In the genomic region with DNA sequence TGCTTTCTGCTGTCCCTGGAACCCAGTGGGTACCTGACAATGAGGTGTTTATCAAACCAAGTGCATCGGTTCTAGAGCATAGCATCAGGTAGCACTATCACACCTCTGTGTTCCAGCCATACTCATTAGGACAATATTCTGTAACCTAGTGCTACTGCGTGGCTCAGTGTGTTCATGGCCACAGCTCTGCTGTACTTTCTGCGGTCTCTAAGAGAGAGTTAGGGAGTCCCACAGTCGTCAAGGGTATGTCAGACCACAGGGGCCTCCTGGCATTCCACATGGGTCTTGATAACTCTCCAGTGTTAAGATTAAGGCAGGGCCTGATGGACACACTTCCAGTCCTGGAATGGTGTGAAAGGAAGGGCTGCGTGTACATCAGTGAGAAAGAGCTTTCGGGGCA, we compare ENCODE assay signal across 24 mouse cellular contexts. TPM values are rescaled to one million over a fixed set of nuclear protein-coding genes. Genes with fewer than 3 reads are reported as not detected.
DNase-seq lines count a peak whose midpoint lies in the region; ATAC-seq lines count a peak whose summit lies in the region.
"Had no signal": no experiment of that assay in that cellular context is flagged by ENCODE, and none has a peak within 500 bp of the region (broad histone marks: within the 10 kb centered on the region; RNA-seq: fewer than 3 reads in every experiment).

No protein-coding gene starts in this region.

- 58% methylated on average over 6 of the region's 6 CpGs for WGBS in heart, embryonic 12.5 days
- WGBS in kidney, embryonic 14.5 days: 79% methylated on average over 6 of the region's 6 CpGs
- WGBS in midbrain, embryonic 11.5 days: 91% methylated on average over 6 of the region's 6 CpGs
- whole genome bisulfite sequencing in midbrain, embryonic 10.5 days: 90% methylated on average over 6 of the region's 6 CpGs
- WGBS in stomach, embryonic 15.5 days: 84% methylated on average over 6 of the region's 6 CpGs

- no peaks in the 10 kb centered on the region for H3K36me3 ChIP-seq in heart, embryonic 12.5 days
- H3K36me3 ChIP-seq in kidney, embryonic 14.5 days (ENCODE audit: control insufficient read depth, insufficient read depth, low read length): no peaks in the 10 kb centered on the region
- no peaks in the 10 kb centered on the region for H3K36me3 ChIP-seq in midbrain, embryonic 11.5 days (ENCODE audit: control insufficient read depth, insufficient read depth, low read length)
- no peaks in the 10 kb centered on the region for H3K36me3 ChIP-seq in midbrain, embryonic 10.5 days
- H3K36me3 ChIP-seq in stomach, embryonic 15.5 days: no peaks in the 10 kb centered on the region
- H3K36me3 ChIP-seq: forebrain, embryonic 10.5 days; hindbrain, embryonic 10.5 days; liver, embryonic 15.5 days; lung, embryonic 15.5 days had no signal

- ATAC-seq in heart, embryonic 12.5 days (ENCODE audit: insufficient number of reproducible peaks, low FRiP score): no peak
- ATAC-seq in kidney, embryonic 14.5 days (ENCODE audit: low FRiP score, low TSS enrichment): no peak
- no peak for ATAC-seq in midbrain, embryonic 11.5 days (ENCODE audit: low FRiP score)
- no peak for ATAC-seq in stomach, embryonic 15.5 days (ENCODE audit: insufficient read depth, low FRiP score, low read depth)
- ATAC-seq: forebrain, embryonic 16.5 days; hindbrain, embryonic 16.5 days had no signal

- H3K4me3 ChIP-seq in heart, embryonic 12.5 days: no peak overlapping the region
- no peak overlapping the region for H3K4me3 ChIP-seq in kidney, embryonic 14.5 days (ENCODE audit: low read length)
- no peak overlapping the region for H3K4me3 ChIP-seq in midbrain, embryonic 11.5 days (ENCODE audit: low read depth, low read length)
- no peak overlapping the region for H3K4me3 ChIP-seq in midbrain, embryonic 10.5 days
- H3K4me3 ChIP-seq in stomach, embryonic 15.5 days (replicated peaks): no peak overlapping the region
- H3K4me3 ChIP-seq: forebrain, embryonic 10.5 days; hindbrain, embryonic 10.5 days; liver, embryonic 15.5 days; lung, embryonic 15.5 days had no signal

- no peak for DNase-seq in heart, adult 18-20 months
- no peak for DNase-seq in kidney, postnatal 4 days
- peak; percentile 76 for DNase-seq in midbrain, embryonic 11.5 days (ENCODE audit: low spot score, missing footprints)
- no peak for DNase-seq in midbrain, embryonic 10.5 days (ENCODE audit: low spot score)
- DNase-seq in adrenal gland, adult (ENCODE audit: inconsistent age in 2 of 2, low spot score in 1 of 2): no peak
- DNase-seq: adrenal gland, adult 8-10 months; cerebellum, adult 18-20 months; cerebellum, postnatal 14 days; gastrocnemius, postnatal 25 days; layer of hippocampus, postnatal 36 days; liver; right cerebral cortex, adult 18-20 months; right cerebral cortex, postnatal 4 days; thymus, postnatal 14 days had no signal

- H3K4me2 ChIP-seq in heart, embryonic 12.5 days: no peak overlapping the region
- H3K4me2 ChIP-seq in kidney, embryonic 14.5 days (replicated peaks; ENCODE audit: low read depth, low read length): no peak overlapping the region
- H3K4me2 ChIP-seq in midbrain, embryonic 11.5 days: no peak overlapping the region
- no peak overlapping the region for H3K4me2 ChIP-seq in stomach, embryonic 15.5 days
- H3K4me2 ChIP-seq: liver, embryonic 15.5 days; lung, embryonic 15.5 days had no signal

- no peak overlapping the region for H3K9ac ChIP-seq in heart, embryonic 12.5 days
- no peak overlapping the region for H3K9ac ChIP-seq in kidney, embryonic 14.5 days (ENCODE audit: low read depth, low read length)
- no peak overlapping the region for H3K9ac ChIP-seq in midbrain, embryonic 11.5 days (ENCODE audit: low read length)
- H3K9ac ChIP-seq in stomach, embryonic 15.5 days: no peak overlapping the region
- H3K9ac ChIP-seq: liver, embryonic 15.5 days; lung, embryonic 15.5 days had no signal

- no peaks in the 10 kb centered on the region for H3K9me3 ChIP-seq in heart, embryonic 12.5 days (replicated peaks)
- H3K9me3 ChIP-seq in kidney, embryonic 14.5 days (ENCODE audit: control insufficient read depth, low read length): no peaks in the 10 kb centered on the region
- H3K9me3 ChIP-seq in midbrain, embryonic 11.5 days (ENCODE audit: control insufficient read depth, low read length): no peaks in the 10 kb centered on the region
- H3K9me3 ChIP-seq in midbrain, embryonic 10.5 days (replicated peaks): no peaks in the 10 kb centered on the region
- H3K9me3 ChIP-seq in stomach, embryonic 15.5 days: no peaks in the 10 kb centered on the region
- H3K9me3 ChIP-seq: forebrain, embryonic 10.5 days; hindbrain, embryonic 10.5 days; liver, embryonic 15.5 days; lung, embryonic 15.5 days had no signal

- no peaks in the 10 kb centered on the region for H3K27me3 ChIP-seq in heart, embryonic 12.5 days (replicated peaks)
- no peaks in the 10 kb centered on the region for H3K27me3 ChIP-seq in kidney, embryonic 14.5 days (ENCODE audit: control insufficient read depth, insufficient read depth, low read length)
- H3K27me3 ChIP-seq in midbrain, embryonic 11.5 days (ENCODE audit: control insufficient read depth, insufficient read depth, low read length): no peaks in the 10 kb centered on the region
- H3K27me3 ChIP-seq in midbrain, embryonic 10.5 days (ENCODE audit: low read depth, poor library complexity, severe bottlenecking): no peaks in the 10 kb centered on the region
- H3K27me3 ChIP-seq in stomach, embryonic 15.5 days (replicated peaks): no peaks in the 10 kb centered on the region
- H3K27me3 ChIP-seq: liver, embryonic 15.5 days; lung, embryonic 15.5 days had no signal

- peak overlapping the region; percentile 78 for H3K27ac ChIP-seq in heart, embryonic 12.5 days (ENCODE audit: poor library complexity, severe bottlenecking)
- H3K27ac ChIP-seq in kidney, embryonic 14.5 days (ENCODE audit: low read depth, low read length): peak overlapping the region; percentile 80; the same call in 1 of the 2 replicates
- H3K27ac ChIP-seq in midbrain, embryonic 11.5 days (ENCODE audit: low read depth, low read length): no peak overlapping the region
- no peak overlapping the region for H3K27ac ChIP-seq in midbrain, embryonic 10.5 days (replicated peaks)
- peak overlapping the region; percentile 75; the same call in 1 of the 2 replicates for H3K27ac ChIP-seq in stomach, embryonic 15.5 days
- H3K27ac ChIP-seq: forebrain, embryonic 10.5 days; hindbrain, embryonic 10.5 days; macrophage had no signal

- peaks cover 42% of the 10 kb centered on the region for H3K4me1 ChIP-seq in heart, embryonic 12.5 days (replicated peaks)
- peaks cover 17% of the 10 kb centered on the region; the same call in 1 of the 2 replicates for H3K4me1 ChIP-seq in kidney, embryonic 14.5 days (ENCODE audit: control insufficient read depth, insufficient read depth, low read length)
- H3K4me1 ChIP-seq in midbrain, embryonic 11.5 days (ENCODE audit: control insufficient read depth, insufficient read depth, low read length): no peaks in the 10 kb centered on the region
- no peaks in the 10 kb centered on the region for H3K4me1 ChIP-seq in midbrain, embryonic 10.5 days
- H3K4me1 ChIP-seq in stomach, embryonic 15.5 days: peaks cover 9% of the 10 kb centered on the region
- H3K4me1 ChIP-seq: hindbrain, embryonic 10.5 days had no signal

RNA-seq across cellular contexts. Expression of gene Smtn, which starts 23.4 kb away (rescaled TPM):
- polyA plus RNA-seq in heart, embryonic 12.5 days (2016; fragmentation: Nextera tagmentation; extraction: Ambion mirVana): 94.7 and 95.3 TPM in 2 replicates
- 100 to 1,000 TPM; 139 to 154 TPM for total RNA-seq in heart, adult 18-20 months (2021)
- polyA plus RNA-seq in kidney, embryonic 14.5 days (2014; fragmentation: Nextera tagmentation; extraction: Ambion mirVana): 51.8 and 70.7 TPM in 2 replicates
- polyA plus RNA-seq in midbrain, embryonic 11.5 days (2014; fragmentation: Nextera tagmentation; extraction: Ambion mirVana): 26.6 and 27.1 TPM in 2 replicates
- polyA plus RNA-seq in midbrain, embryonic 10.5 days (2016; fragmentation: Nextera tagmentation; extraction: Ambion mirVana): 40.2 and 45.4 TPM in 2 replicates
- 97.9 and 105 TPM in 2 replicates for polyA plus RNA-seq in stomach, embryonic 15.5 days (2015; fragmentation: Nextera tagmentation; extraction: Ambion mirVana)

RNA-seq across cellular contexts. Expression of gene Selenom, which starts 49.4 kb away (rescaled TPM):
- polyA plus RNA-seq in heart, embryonic 12.5 days (2016; fragmentation: Nextera tagmentation; extraction: Ambion mirVana): 125 and 129 TPM in 2 replicates
- 10 to 100 TPM; 39.8 to 40.3 TPM for total RNA-seq in heart, adult 18-20 months (2021)
- 82.1 and 107 TPM in 2 replicates for polyA plus RNA-seq in kidney, embryonic 14.5 days (2014; fragmentation: Nextera tagmentation; extraction: Ambion mirVana)
- 55.9 and 58.9 TPM in 2 replicates for polyA plus RNA-seq in midbrain, embryonic 11.5 days (2014; fragmentation: Nextera tagmentation; extraction: Ambion mirVana)
- 43.8 and 49.2 TPM in 2 replicates for polyA plus RNA-seq in midbrain, embryonic 10.5 days (2016; fragmentation: Nextera tagmentation; extraction: Ambion mirVana)
- polyA plus RNA-seq in stomach, embryonic 15.5 days (2015; fragmentation: Nextera tagmentation; extraction: Ambion mirVana): 125 and 131 TPM in 2 replicates

RNA-seq across cellular contexts. Expression of gene Inpp5j, which starts 59.2 kb away (rescaled TPM):
- 11.4 and 11.5 TPM in 2 replicates for polyA plus RNA-seq in heart, embryonic 12.5 days (2016; fragmentation: Nextera tagmentation; extraction: Ambion mirVana)
- 10 to 100 TPM; 16.7 to 18.2 TPM for total RNA-seq in heart, adult 18-20 months (2021)
- polyA plus RNA-seq in kidney, embryonic 14.5 days (2014; fragmentation: Nextera tagmentation; extraction: Ambion mirVana): 0.40 and 0.61 TPM in 2 replicates
- polyA plus RNA-seq in midbrain, embryonic 11.5 days (2014; fragmentation: Nextera tagmentation; extraction: Ambion mirVana): 0.07 and 0.16 TPM in 2 replicates
- polyA plus RNA-seq in midbrain, embryonic 10.5 days (2016; fragmentation: Nextera tagmentation; extraction: Ambion mirVana): 0.16 and 0.24 TPM in 2 replicates
- polyA plus RNA-seq in stomach, embryonic 15.5 days (2015; fragmentation: Nextera tagmentation; extraction: Ambion mirVana): 2.9 and 3.4 TPM in 2 replicates

Comparison
In these comparisons a context has a peak if more than half of its experiments do, and no peak if none do; other contexts are left out.
1. H3K27ac ChIP-seq: peak in heart, embryonic 12.5 days (single experiment), kidney, embryonic 14.5 days (single experiment) and stomach, embryonic 15.5 days (single experiment); none in midbrain, embryonic 11.5 days (single experiment) and midbrain, embryonic 10.5 days (single experiment).